Mouse (Mus musculus) forebrain, embryonic 16.5 days (tissue): ENCODE data around the gene Prr7. TPM values are rescaled to one million over a fixed set of nuclear protein-coding genes. Genes with fewer than 3 reads are reported as not detected.
"Not testable (repeated sequence)": the region's sequence is repeated elsewhere in the genome, so short reads cannot be mapped to it uniquely, and the experiment has no call there.

ENCODE experiments used
- ATAC-seq: fragments of 200-750 bp; cut with Nextera tagmentation; 2 replicates; pipeline ENCODE4 v1.8.0; 2017; ENCODE audit warnings: mild to moderate bottlenecking, moderate library complexity
- H3K27ac ChIP-seq: fragments of 300-500 bp; sonication (generic); 2 replicates; pipeline ENCODE4 v1.5.1; 2014; ENCODE audit warnings: low read length, control low read depth
- H3K27me3 ChIP-seq: fragments of 300-500 bp; sonication (generic); replicated peaks from 2 replicates; pipeline ENCODE4 v1.6.1; 2014; ENCODE audit warnings: low read length; ENCODE audit not compliant: control insufficient read depth, insufficient read depth
- H3K36me3 ChIP-seq: fragments of 300-500 bp; sonication (generic); 2 replicates; pipeline ENCODE4 v1.6.1; 2014; ENCODE audit not compliant: control insufficient read depth, insufficient read depth
- H3K4me1 ChIP-seq: fragments of 300-500 bp; sonication (generic); replicated peaks from 2 replicates; pipeline ENCODE4 v1.6.1; 2014; ENCODE audit warnings: low read length; ENCODE audit not compliant: control insufficient read depth, insufficient read depth
- H3K4me2 ChIP-seq: fragments of 300-500 bp; sonication (generic); 2 replicates; pipeline ENCODE4 v1.6.1; 2014; ENCODE audit warnings: mild to moderate bottlenecking, low read length, control low read depth
- H3K4me3 ChIP-seq: fragments of 300-500 bp; sonication (generic); replicated peaks from 2 replicates; pipeline ENCODE4 v1.5.1; 2014; ENCODE audit warnings: mild to moderate bottlenecking, low read length, control low read depth
- H3K9ac ChIP-seq: fragments of 300-500 bp; sonication (generic); replicated peaks from 2 replicates; pipeline ENCODE4 v1.6.1; 2014; ENCODE audit warnings: low read depth, low read length, control low read depth
- H3K9me3 ChIP-seq: fragments of 300-500 bp; sonication (generic); 2 replicates; pipeline ENCODE4 v1.6.1; 2016; ENCODE audit warnings: low read length; ENCODE audit not compliant: control insufficient read depth
- WGBS: fragments of 180-500 bp; shearing (Covaris S2); extraction: QIAGEN DNeasy Blood & Tissue Kit; methylation state at CpG from one replicate; pipeline ENCODE4 v1.1.7; 2014; 5-methylcytosine and 5-hydroxymethylcytosine counted together
- polyA plus RNA-seq: library from polyadenylated mRNA; unstranded; fragments of >200 nt; fragmentation: Nextera tagmentation; extraction: Ambion mirVana; gene quantifications from 2 replicates; pipeline ENCODE4 v1.2.1, GENCODE M21; 2015

The Prr7 gene
- polyA plus RNA-seq, 1 experiment from 2014 or later: 4.1 TPM

- Histone ChIP-seq H3K27ac (no peak overlapping the region), H3K9me3 (no peaks in the 10 kb centered on the region)
Observed at GRCm38 (mm10) chr13:55430566-55430965, 33.5 kb upstream of the Prr7 start.

GRCm38 (mm10) chr13:55431889-55432685 lies 32.0 kb upstream of the Prr7 start:
- no peaks in the 10 kb centered on the region for H3K4me1 ChIP-seq
- H3K36me3 ChIP-seq: no peaks in the 10 kb centered on the region
- WGBS: 83% methylated on average over 10 of the region's 10 CpGs

More at GRCm38 (mm10) chr13:55430566-55430965, 33.5 kb upstream of the Prr7 start:
- Histone ChIP-seq H3K9ac (no peak overlapping the region), H3K4me1 (no peaks in the 10 kb centered on the region), H3K27me3 (no peaks in the 10 kb centered on the region), H3K36me3 (no peaks in the 10 kb centered on the region), H3K4me2 (no peak overlapping the region), H3K4me3 (no peak overlapping the region)
- ATAC-seq: no peak
- WGBS: 80% methylated on average over 2 of the region's 2 CpGs

GRCm38 (mm10) chr13:55437111-55437629 lies 26.9 kb upstream of the Prr7 start:
- not testable (repeated sequence) for H3K9me3 ChIP-seq, H3K36me3 ChIP-seq, H3K9ac ChIP-seq, H3K4me2 ChIP-seq, H3K27ac ChIP-seq, H3K4me3 ChIP-seq, ATAC-seq, H3K27me3 ChIP-seq, H3K4me1 ChIP-seq
- WGBS: 90% methylated on average over 14 of the region's 15 CpGs

More at GRCm38 (mm10) chr13:55431889-55432685, 32.0 kb upstream of the Prr7 start:
- Histone ChIP-seq H3K9me3 (no peaks in the 10 kb centered on the region), H3K9ac (no peak overlapping the region), H3K27ac (no peak overlapping the region), H3K4me3 (no peak overlapping the region), H3K27me3 (no peaks in the 10 kb centered on the region), H3K4me2 (no peak overlapping the region)
- ATAC-seq: no peak

- Histone ChIP-seq H3K9ac (peak overlapping the region; percentile 67), H3K4me3 (peak overlapping the region; percentile 81), H3K27ac (peak overlapping the region; percentile 96; the same call in 1 of the 2 replicates), H3K4me2 (peak overlapping the region; percentile 65), H3K9me3 (no peaks in the 10 kb centered on the region), H3K36me3 (no peaks in the 10 kb centered on the region), H3K27me3 (no peaks in the 10 kb centered on the region), H3K4me1 (peaks cover 29% of the 10 kb centered on the region)
- 42% methylated on average over 9 of the region's 9 CpGs for WGBS
- ATAC-seq: no peak
Observed at GRCm38 (mm10) chr13:55443799-55444285, 20.2 kb upstream of the Prr7 start.

- Histone ChIP-seq H3K4me1 (peaks cover 29% of the 10 kb centered on the region), H3K4me3 (peak overlapping the region; percentile 81), H3K36me3 (no peaks in the 10 kb centered on the region), H3K4me2 (peak overlapping the region; percentile 65), H3K27ac (peak overlapping the region; percentile 96), H3K9me3 (no peaks in the 10 kb centered on the region), H3K27me3 (no peaks in the 10 kb centered on the region), H3K9ac (peak overlapping the region; percentile 67)
- ATAC-seq: peak; percentile 72
- under 1% methylated on average over 31 of the region's 33 CpGs for WGBS
Observed at GRCm38 (mm10) chr13:55444286-55444936, 19.7 kb upstream of the Prr7 start.

GRCm38 (mm10) chr13:55444937-55445315 lies 19.1 kb upstream of the Prr7 start, which contains the start of gene Grk6:
TSS of gene Grk6 (plus strand) at chr13:55445072.
- Histone ChIP-seq H3K4me1 (peaks cover 29% of the 10 kb centered on the region), H3K27me3 (no peaks in the 10 kb centered on the region), H3K27ac (peak within 1 kb of the TSS; percentile 96), H3K9ac (peak within 1 kb of the TSS; percentile 92), H3K4me2 (peak within 1 kb of the TSS; percentile 82), H3K9me3 (no peaks in the 10 kb centered on the region), H3K4me3 (peak within 1 kb of the TSS; percentile 81), H3K36me3 (no peaks in the 10 kb centered on the region)
- WGBS: 0% methylated on average over 26 of the region's 35 CpGs
- ATAC-seq: peak; percentile 96

GRCm38 (mm10) chr13:55445361-55446091 lies 18.5 kb upstream of the Prr7 start:
- Histone ChIP-seq H3K9me3 (no peaks in the 10 kb centered on the region), H3K27ac (peak overlapping the region; percentile 82), H3K4me3 (peak overlapping the region; percentile 81), H3K27me3 (no peaks in the 10 kb centered on the region), H3K4me2 (peak overlapping the region; percentile 82), H3K4me1 (peaks cover 29% of the 10 kb centered on the region), H3K36me3 (no peaks in the 10 kb centered on the region), H3K9ac (peak overlapping the region; percentile 92)
- ATAC-seq: no peak; the same call in none of the 2 replicates
- WGBS: under 1% methylated on average over 49 of the region's 66 CpGs

- Histone ChIP-seq H3K36me3 (no peaks in the 10 kb centered on the region), H3K9me3 (no peaks in the 10 kb centered on the region), H3K27ac (no peak overlapping the region), H3K4me2 (peak overlapping the region; percentile 82), H3K4me3 (no peak overlapping the region; the same call in 1 of the 2 replicates), H3K27me3 (no peaks in the 10 kb centered on the region), H3K9ac (no peak overlapping the region), H3K4me1 (peaks cover 29% of the 10 kb centered on the region)
- no peak for ATAC-seq
- 82% methylated on average over 6 of the region's 6 CpGs for WGBS
Observed at GRCm38 (mm10) chr13:55446483-55447105, 17.5 kb upstream of the Prr7 start.
